Mouse (Mus musculus) forebrain, embryonic 11.5 days (tissue): ENCODE measurements around the gene Mcf2. TPM values are rescaled to one million over a fixed set of nuclear protein-coding genes. Genes with fewer than 3 reads are reported as not detected.
A peak's percentile ranks its signal among the peaks of the same experiment; 100 is the strongest.

Experiments used
- ATAC-seq: fragments of 200-750 bp; cut with Nextera tagmentation; replicated peaks from 2 replicates; pipeline ENCODE4 v1.8.0; 2017; ENCODE audit warnings: moderate TSS enrichment; ENCODE audit not compliant: low FRiP score
- DNase-seq: peaks from one replicate; pipeline ENCODE4 v3.0.0-alpha.2; 2017; ENCODE audit warnings: low spot score
- H3K27ac ChIP-seq: fragments of 300-500 bp; sonication (generic); 2 replicates; pipeline ENCODE4 v1.5.1; 2014; ENCODE audit warnings: low read depth, low read length
- H3K27me3 ChIP-seq: fragments of 300-500 bp; sonication (generic); 2 replicates; pipeline ENCODE4 v1.6.1; 2014; ENCODE audit warnings: mild to moderate bottlenecking, low read length, mixed read lengths; ENCODE audit not compliant: control insufficient read depth, insufficient read depth
- H3K36me3 ChIP-seq: fragments of 300-500 bp; sonication (generic); 2 replicates; pipeline ENCODE4 v1.6.1; 2014; ENCODE audit warnings: mild to moderate bottlenecking, low read length, moderate library complexity, mixed read lengths; ENCODE audit not compliant: control insufficient read depth, insufficient read depth
- H3K4me1 ChIP-seq: fragments of 300-500 bp; sonication (generic); replicated peaks from 2 replicates; pipeline ENCODE4 v1.6.1; 2014; ENCODE audit warnings: low read length, mixed read lengths; ENCODE audit not compliant: control insufficient read depth, insufficient read depth
- H3K4me2 ChIP-seq: fragments of 300-500 bp; sonication (generic); 2 replicates; pipeline ENCODE4 v1.6.1; 2014; ENCODE audit warnings: low read depth, mild to moderate bottlenecking, low read length, moderate library complexity, mixed read lengths; ENCODE audit not compliant: severe bottlenecking
- H3K4me3 ChIP-seq: fragments of 300-500 bp; sonication (generic); 2 replicates; pipeline ENCODE4 v1.5.1; 2014; ENCODE audit warnings: low read depth, low read length
- H3K9ac ChIP-seq: fragments of 300-500 bp; sonication (generic); 2 replicates; pipeline ENCODE4 v1.6.1; 2014; ENCODE audit warnings: low read length
- H3K9me3 ChIP-seq: fragments of 300-500 bp; sonication (generic); 2 replicates; pipeline ENCODE4 v1.6.1; 2016; ENCODE audit warnings: low read length, mixed read lengths; ENCODE audit not compliant: control insufficient read depth
- WGBS: fragments of 180-500 bp; shearing (Covaris S2); extraction: QIAGEN DNeasy Blood & Tissue Kit; methylation state at CpG from one replicate; pipeline ENCODE4 v1.1.7; 2014; 5-methylcytosine and 5-hydroxymethylcytosine counted together
- polyA plus RNA-seq: library from polyadenylated mRNA; unstranded; fragments of >200 nt; fragmentation: Nextera tagmentation; extraction: Ambion mirVana; gene quantifications from 2 replicates; pipeline ENCODE4 v1.2.1, GENCODE M21; 2014

Mcf2 gene
- polyA plus RNA-seq, 1 experiment from 2014 or later, result 1.4 TPM

DNA sequence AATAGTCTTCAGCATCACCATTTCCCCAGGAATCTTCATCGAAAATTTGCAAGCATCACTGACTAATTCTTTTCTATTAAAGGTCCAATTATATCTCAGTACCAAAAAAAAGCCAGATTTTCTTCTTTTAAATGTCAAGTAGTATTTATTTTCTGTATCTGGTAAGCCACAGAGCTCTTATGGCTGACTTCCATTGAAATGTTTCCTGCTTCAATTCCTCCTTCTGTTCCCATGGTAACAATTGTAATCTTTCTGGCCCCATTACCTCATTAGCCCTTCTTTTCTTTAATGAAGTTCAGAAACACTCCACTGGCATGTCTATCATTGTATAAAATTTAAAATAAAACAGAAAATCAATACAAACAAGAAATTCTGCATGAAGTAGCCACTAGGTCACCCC lies 103.5 kb downstream of the Mcf2 start:
- no peaks in the 10 kb centered on the region for H3K9me3 ChIP-seq
- no peak overlapping the region for H3K27ac ChIP-seq
- WGBS, result 53% methylated on average over 1 of the region's 1 CpGs
- ATAC-seq (no peak; the same call in 1 of the 2 replicates), DNase-seq (no peak)
- no peak overlapping the region for H3K4me3 ChIP-seq
- no peaks in the 10 kb centered on the region for H3K4me1 ChIP-seq
- H3K4me2 ChIP-seq, result no peak overlapping the region
- H3K36me3 ChIP-seq, result no peaks in the 10 kb centered on the region
- no peak overlapping the region for H3K9ac ChIP-seq
- no peaks in the 10 kb centered on the region for H3K27me3 ChIP-seq

DNA sequence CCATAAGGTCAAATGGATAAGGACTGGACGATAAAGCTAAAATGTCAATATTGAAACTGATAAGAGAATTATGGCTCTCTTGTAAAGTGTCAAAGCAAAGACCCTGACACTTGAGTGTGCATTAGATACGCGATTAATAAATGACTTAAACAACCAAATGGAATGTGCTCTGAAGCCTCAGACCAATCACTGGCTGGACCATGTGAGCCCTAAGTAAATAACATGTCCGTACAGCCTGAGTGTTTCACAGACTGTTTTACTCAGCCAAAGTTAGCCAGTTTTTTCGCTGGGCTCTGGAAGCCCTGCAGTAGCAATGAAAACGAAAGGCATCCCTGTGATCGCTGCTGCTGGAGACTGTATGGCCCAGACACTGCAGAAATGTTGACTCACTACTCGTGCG lies 123.7 kb downstream of the Mcf2 start:
- 91% methylated on average over 9 of the region's 9 CpGs for WGBS
- Histone ChIP-seq H3K27me3 (no peaks in the 10 kb centered on the region), H3K4me2 (no peak overlapping the region), H3K9me3 (no peaks in the 10 kb centered on the region), H3K4me1 (no peaks in the 10 kb centered on the region), H3K9ac (no peak overlapping the region), H3K27ac (no peak overlapping the region), H3K4me3 (no peak overlapping the region), H3K36me3 (no peaks in the 10 kb centered on the region)
- ATAC-seq (no peak), DNase-seq (no peak)

DNA sequence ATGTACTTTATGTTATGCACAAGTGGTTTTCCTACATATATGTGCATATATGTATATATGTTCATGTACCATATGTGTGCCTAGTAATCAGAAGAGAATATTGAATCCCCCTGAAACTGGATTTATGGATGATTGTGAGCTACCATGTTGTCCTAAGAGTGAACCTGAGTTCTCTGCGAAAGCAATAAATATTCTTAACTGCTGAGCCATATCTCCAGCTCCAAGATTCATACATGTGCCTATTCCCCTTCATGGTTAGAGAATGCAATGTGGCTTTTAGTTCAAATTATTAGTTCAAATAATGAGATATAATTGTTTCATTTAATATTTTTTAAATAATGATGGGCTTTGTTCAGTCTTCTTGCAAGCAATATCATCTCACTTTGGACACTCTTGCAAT lies 124.1 kb downstream of the Mcf2 start:
- H3K4me2 ChIP-seq, result no peak overlapping the region
- no peaks in the 10 kb centered on the region for H3K9me3 ChIP-seq
- H3K4me3 ChIP-seq, result no peak overlapping the region
- DNase-seq (no peak), ATAC-seq (no peak)
- H3K27ac ChIP-seq, result no peak overlapping the region
- no peaks in the 10 kb centered on the region for H3K27me3 ChIP-seq
- 97% methylated on average over 1 of the region's 1 CpGs for WGBS
- no peak overlapping the region for H3K9ac ChIP-seq
- no peaks in the 10 kb centered on the region for H3K36me3 ChIP-seq
- H3K4me1 ChIP-seq, result no peaks in the 10 kb centered on the region

DNA sequence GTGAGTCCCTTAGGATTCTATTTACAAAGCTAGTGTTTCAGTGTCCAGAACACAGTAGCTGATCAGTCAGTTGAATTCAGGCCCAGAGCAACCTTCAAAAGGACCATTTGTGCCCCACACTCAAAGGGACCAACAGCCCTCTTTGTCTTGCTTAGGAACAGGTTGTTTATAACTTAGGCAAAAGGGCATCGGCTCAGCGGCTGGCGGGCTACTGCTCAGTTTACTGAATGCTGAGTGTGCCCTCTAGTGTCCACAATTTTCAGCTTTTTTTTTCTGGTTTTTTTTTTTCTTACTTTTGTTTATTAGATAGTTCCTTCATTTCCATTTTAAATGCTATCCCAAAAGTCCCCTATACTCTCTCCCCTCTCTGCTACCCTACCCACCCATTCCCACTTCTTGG lies 152.2 kb downstream of the Mcf2 start:
- Histone ChIP-seq H3K27ac (no peak overlapping the region), H3K4me1 (no peaks in the 10 kb centered on the region), H3K9ac (no peak overlapping the region), H3K36me3 (no peaks in the 10 kb centered on the region), H3K4me2 (no peak overlapping the region), H3K9me3 (no peaks in the 10 kb centered on the region), H3K27me3 (no peaks in the 10 kb centered on the region), H3K4me3 (no peak overlapping the region)
- ATAC-seq (no peak), DNase-seq (peak; percentile 64)
- WGBS, result 7% methylated on average over 3 of the region's 3 CpGs

DNA sequence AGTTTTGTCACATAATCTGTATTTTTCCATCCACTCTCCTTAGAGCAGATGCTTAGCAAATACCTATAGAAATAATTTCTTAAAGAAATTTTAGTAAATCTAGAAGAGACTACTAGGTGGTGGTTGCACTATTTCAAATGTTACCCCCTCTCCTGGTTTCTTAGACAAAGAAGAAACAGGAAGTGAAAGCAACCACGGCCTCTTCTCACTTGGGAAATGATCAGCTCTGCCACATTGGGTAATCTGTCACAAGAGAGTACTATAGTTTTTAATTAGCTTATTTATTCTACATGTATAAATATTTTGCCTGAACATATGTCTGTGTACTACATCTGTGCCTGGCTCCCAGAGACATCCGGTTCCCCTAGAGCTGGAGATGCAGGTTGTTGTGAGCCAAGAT lies 157.3 kb downstream of the Mcf2 start:
- H3K9ac ChIP-seq, result no peak overlapping the region
- H3K27me3 ChIP-seq, result no peaks in the 10 kb centered on the region
- H3K4me3 ChIP-seq, result no peak overlapping the region
- no peaks in the 10 kb centered on the region for H3K36me3 ChIP-seq
- H3K9me3 ChIP-seq, result no peaks in the 10 kb centered on the region
- WGBS, result 80% methylated on average over 2 of the region's 2 CpGs
- ATAC-seq, result no peak
- H3K4me2 ChIP-seq, result no peak overlapping the region
- no peak for DNase-seq
- H3K27ac ChIP-seq, result no peak overlapping the region
- H3K4me1 ChIP-seq, result no peaks in the 10 kb centered on the region

DNA sequence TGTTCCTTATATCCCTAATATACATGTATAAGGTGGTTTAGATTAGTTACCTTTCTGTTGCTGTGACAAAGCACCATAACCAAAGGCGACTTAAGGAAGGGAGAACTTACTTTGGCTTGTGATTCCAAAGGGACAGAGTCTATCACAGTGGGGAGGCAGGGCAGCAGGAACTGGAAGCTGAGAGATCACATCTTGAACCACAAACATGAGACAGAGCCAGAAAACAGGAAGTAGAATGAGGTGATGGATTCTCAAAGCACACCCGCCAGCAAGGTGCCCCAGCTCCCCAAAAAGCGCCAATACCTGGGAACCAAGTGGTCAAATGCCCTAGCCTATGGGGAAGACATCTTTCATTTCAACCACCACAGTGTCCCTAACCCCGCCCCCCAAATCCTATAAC lies 157.9 kb downstream of the Mcf2 start:
- 85% methylated on average over 4 of the region's 4 CpGs for WGBS
- DNase-seq (no peak), ATAC-seq (no peak)
- Histone ChIP-seq H3K9ac (no peak overlapping the region), H3K27ac (no peak overlapping the region), H3K27me3 (no peaks in the 10 kb centered on the region), H3K4me3 (no peak overlapping the region), H3K36me3 (no peaks in the 10 kb centered on the region), H3K4me2 (no peak overlapping the region), H3K9me3 (no peaks in the 10 kb centered on the region), H3K4me1 (no peaks in the 10 kb centered on the region)

DNA sequence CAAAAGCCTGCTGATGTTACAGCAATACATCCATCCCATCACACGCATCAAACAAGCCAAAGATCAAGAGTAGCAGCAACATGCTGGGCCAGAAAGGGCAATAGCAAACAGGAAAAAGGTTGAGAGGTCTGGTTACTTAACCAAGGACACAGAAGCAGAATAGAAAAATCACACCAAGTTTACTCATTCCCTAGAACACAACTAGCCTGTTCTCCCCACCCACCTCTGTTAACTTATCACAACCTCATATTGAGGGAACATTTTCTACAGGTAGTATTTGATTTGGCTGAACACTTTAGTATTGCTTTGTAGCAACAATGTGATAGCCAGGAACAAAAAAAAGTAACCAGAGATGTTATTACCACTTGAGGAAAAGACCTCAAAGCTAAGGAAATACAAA lies 164.3 kb downstream of the Mcf2 start:
- Histone ChIP-seq H3K4me1 (no peaks in the 10 kb centered on the region), H3K4me2 (no peak overlapping the region), H3K9ac (no peak overlapping the region), H3K27ac (no peak overlapping the region), H3K4me3 (no peak overlapping the region), H3K36me3 (no peaks in the 10 kb centered on the region), H3K9me3 (no peaks in the 10 kb centered on the region), H3K27me3 (no peaks in the 10 kb centered on the region)
- 88% methylated on average over 1 of the region's 1 CpGs for WGBS
- DNase-seq (no peak), ATAC-seq (no peak)

DNA sequence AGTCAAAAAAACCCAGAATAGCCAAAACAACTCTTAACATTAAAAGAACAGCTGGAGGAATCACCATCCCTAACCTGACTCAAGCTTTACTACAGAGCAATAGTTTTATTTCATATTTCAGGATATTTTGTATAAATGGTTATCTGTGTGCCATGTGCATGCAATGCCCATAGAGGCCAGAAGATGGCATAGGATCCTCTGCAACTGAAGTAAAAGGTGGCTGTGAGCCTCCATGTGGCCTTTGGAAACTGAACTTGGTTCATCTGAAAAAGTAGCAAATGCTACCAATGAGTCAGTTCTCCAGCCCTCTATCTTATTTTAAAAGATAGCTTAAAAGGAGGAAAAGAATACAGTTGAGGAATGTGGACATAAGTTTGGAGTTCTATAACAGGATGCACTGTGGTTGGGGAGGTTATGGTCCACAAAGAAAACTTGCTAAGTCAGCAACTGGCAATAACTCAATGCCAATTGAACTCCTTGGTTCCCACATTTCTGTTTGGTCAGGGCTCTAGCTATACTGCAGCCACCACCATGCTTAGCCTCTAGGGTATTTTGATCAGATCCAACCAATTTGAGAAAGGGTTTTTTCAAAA lies 165.7 kb downstream of the Mcf2 start:
- DNase-seq (no peak), ATAC-seq (no peak)
- Histone ChIP-seq H3K36me3 (no peaks in the 10 kb centered on the region), H3K9ac (no peak overlapping the region), H3K4me3 (no peak overlapping the region), H3K27me3 (no peaks in the 10 kb centered on the region), H3K9me3 (no peaks in the 10 kb centered on the region), H3K27ac (no peak overlapping the region), H3K4me2 (no peak overlapping the region), H3K4me1 (no peaks in the 10 kb centered on the region)
